Mouse (Mus musculus) lung, adult 2 months (tissue): ENCODE results near the gene Endog. TPM values are rescaled to one million over a fixed set of nuclear protein-coding genes. Genes with fewer than 3 reads are reported as not detected.
"Not testable (repeated sequence)": the region's sequence is repeated elsewhere in the genome, so short reads cannot be mapped to it uniquely, and the experiment has no call there.

Experiments used
- DNase-seq: peaks from one replicate; pipeline ENCODE4 v3.0.0; 2022
- H3K4me1 ChIP-seq: fragments of 200-500 bp; 2 replicates; pipeline ENCODE4 v1.6.1; 2011; ENCODE audit warnings: low read length; ENCODE audit not compliant: control insufficient read depth, insufficient read depth
- H3K4me3 ChIP-seq: fragments of 200-500 bp; replicated peaks from 2 replicates; pipeline ENCODE3; 2011; ENCODE audit warnings: low read depth, mild to moderate bottlenecking, control low read depth, low read length; ENCODE audit errors: extremely low read depth
- CTCF ChIP-seq: fragments of 200-500 bp; IDR thresholded peaks from 2 replicates; pipeline ENCODE4 v1.5.1; 2011; ENCODE audit warnings: mild to moderate bottlenecking, low read length, control low read depth; ENCODE audit not compliant: insufficient read depth
- POLR2A ChIP-seq: fragments of 200-500 bp; IDR thresholded peaks from 2 replicates; pipeline ENCODE4 v1.6.1; 2011; ENCODE audit warnings: low read depth, mild to moderate bottlenecking, control low read depth, low read length, borderline replicate concordance; ENCODE audit errors: extremely low read depth
- WGBS: fragments of 180-500 bp; shearing (Covaris S2); methylation state at CpG from one replicate; pipeline ENCODE4 v1.1.7; 2018; 5-methylcytosine and 5-hydroxymethylcytosine counted together
- polyA plus RNA-seq: library from polyadenylated mRNA; depleted of rRNA; stranded (reverse); fragments of >200 nt; gene quantifications from 2 replicates; pipeline ENCODE4 v1.2.3, GENCODE M21; 2012

Endog gene
- polyA plus RNA-seq, 1 experiment = 58.1 TPM

DNA sequence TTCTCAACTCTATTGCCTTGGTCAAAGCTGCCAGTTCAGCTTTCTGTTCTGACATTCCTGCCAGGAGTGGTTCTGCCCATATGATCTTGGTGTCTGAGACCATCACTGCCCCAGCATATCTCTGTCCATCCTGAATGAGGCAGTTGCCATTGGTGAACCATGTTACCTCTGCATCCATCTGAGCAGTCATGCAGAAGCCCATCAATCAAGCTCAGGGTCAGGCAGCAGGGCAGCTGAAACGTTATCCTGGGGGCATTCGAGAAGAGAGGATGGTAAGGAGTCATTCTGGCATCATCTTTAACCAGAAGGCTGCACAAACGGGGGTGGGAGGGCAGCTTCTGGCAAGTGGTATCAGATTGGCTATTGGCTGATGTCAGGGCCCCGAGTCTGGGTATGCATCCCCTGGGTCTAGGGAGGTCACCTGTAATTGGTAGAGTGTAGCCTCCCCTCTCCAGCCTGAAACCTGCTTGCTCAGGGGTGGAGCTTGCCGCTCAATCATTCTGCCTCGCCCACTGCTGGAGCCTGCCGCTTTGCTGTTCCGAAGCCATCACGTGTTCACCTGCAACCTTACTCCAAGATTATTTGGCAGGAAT is 6.9 kb upstream of the Endog start:
- TF ChIP-seq POLR2A (no peak), CTCF (no peak)
- WGBS = 44% methylated on average over 9 of the region's 9 CpGs
- Histone ChIP-seq H3K4me1 (no peaks in the 10 kb centered on the region), H3K4me3 (no peak overlapping the region)
- DNase-seq = no peak

DNA sequence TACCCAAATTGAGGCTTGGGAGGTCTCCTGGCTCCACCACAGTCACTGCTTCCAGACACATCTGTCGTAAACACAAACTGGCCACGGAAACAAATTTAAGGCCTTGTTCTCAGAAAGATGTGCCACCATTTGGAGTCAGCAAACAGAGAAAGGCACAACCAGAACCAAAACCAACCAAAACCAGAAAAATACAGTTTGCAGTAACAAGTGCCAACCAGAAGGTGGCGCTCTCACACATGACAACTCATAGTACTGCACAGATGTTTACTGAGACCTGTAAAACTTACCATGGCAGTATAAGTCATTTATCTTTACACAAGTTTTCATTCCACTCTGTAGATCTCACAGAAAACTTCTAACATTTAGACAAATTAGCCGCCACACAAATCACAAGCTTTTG is 4.6 kb upstream of the Endog start:
- H3K4me1 ChIP-seq = peaks cover 2% of the 10 kb centered on the region; the same call in 1 of the 2 replicates
- no peak for TF ChIP-seq CTCF
- TF ChIP-seq POLR2A = no peak
- H3K4me3 ChIP-seq = no peak overlapping the region
- WGBS = 59% methylated on average over 4 of the region's 4 CpGs
- no peak for DNase-seq

DNA sequence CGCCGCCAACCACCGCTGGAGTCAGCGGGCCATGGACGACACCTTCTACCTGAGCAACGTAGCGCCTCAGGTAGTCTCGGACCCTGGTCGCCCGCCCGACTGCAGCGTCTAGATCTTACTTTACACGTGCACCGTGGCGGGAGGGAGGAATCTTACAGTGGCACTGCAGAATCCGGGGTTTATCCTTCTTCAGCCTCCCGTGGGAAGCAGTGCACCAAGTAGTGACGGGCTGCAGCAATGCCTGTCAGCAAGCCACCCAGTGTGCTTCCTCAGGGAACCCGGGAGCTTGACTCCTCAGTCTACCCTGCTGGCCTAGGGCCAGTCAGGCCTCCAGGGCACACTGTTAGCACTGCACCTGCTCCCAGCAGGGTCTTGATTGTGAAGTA is 697 bp downstream of the Endog start:
- H3K4me3 ChIP-seq = peak overlapping the region; percentile 70
- DNase-seq = no peak
- peaks cover 6% of the 10 kb centered on the region for H3K4me1 ChIP-seq
- TF ChIP-seq POLR2A = no peak
- no peak for TF ChIP-seq CTCF
- 2% methylated on average over 19 of the region's 19 CpGs for WGBS

DNA sequence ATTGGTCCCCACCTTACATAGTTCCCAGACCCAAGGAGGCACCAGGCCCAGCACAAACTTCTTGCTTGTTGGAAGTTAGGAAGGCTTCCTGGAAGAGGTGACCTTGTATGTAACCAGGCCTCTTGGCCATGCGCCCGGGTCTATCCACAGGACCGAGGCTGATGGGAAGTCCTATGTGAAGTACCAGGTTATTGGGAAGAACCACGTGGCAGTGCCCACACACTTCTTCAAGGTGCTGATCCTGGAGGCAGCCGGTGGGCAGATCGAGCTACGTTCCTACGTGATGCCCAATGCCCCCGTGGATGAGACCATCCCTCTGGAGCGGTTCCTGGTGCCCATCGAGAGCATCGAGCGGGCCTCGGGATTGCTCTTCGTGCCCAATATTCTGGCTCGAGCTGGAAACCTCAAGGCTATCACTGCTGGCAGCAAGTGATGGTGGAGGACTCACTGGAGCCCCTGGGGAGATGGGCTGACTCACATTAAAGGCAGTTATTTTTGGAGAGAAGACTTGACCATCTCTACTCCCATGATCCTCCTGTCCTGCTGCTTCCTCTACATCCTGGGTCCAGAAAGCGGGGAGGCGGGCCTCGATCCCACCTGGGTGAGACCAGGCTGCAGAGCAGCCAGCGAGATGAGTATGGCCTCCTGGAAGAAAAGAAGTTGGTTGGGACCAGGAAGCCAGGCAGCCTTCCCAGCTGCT is 2.4 kb downstream of the Endog start:
- WGBS = 91% methylated on average over 20 of the region's 20 CpGs
- Histone ChIP-seq H3K4me3 (no peak overlapping the region), H3K4me1 (peaks cover 13% of the 10 kb centered on the region)
- TF ChIP-seq CTCF = no peak
- TF ChIP-seq POLR2A = no peak
- no peak for DNase-seq

DNA sequence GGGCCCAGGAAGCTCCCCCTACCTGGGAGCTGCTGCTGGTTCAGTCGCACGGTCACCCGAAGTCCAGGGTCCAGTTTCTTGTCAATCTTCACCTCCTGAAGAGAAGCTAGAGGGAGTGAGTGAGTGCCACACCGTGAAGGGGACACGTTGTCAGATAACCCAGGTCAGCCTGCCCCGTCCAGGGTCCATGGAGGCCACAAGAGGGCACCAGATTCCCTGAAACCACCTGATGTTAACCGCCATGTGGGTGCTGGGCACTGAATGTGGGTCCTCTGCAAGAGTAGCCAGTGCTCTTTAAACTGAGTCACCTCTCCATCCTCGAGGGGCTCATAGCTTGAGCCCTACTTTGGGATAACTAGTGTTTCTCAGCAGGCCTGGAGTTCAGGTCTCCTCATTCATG is 4.6 kb downstream of the Endog start:
- 91% methylated on average over 8 of the region's 8 CpGs for WGBS
- DNase-seq = no peak
- 0 out of 2 replicates have a peak, but pooled peaks have one; percentile 0 for TF ChIP-seq CTCF
- TF ChIP-seq POLR2A = no peak

DNA sequence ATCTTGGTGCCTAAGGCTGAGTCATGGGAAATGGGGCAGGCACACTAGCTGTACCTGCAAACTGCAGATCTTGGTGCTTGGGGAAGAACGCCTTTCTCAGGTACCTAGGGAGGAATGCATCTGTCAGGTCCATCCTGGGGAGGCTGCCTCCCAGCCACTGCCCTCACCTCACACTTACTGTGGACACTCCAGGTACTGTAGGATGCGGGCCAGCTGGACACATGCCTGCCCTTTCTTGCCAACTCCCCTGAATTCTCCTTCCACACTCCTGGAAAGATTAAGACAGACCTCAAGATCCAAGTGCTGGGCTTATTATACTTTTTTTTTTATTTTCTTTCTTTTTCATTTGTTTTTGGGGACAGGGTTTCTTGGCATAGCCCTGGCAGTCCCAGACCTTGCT is 5.3 kb downstream of the Endog start:
- no peak for DNase-seq
- peaks cover 11% of the 10 kb centered on the region for H3K4me1 ChIP-seq
- TF ChIP-seq POLR2A (no peak), CTCF (no peak)
- 98% methylated on average over 2 of the region's 2 CpGs for WGBS
- H3K4me3 ChIP-seq = no peak overlapping the region

More for the DNA sequence above, 4.6 kb downstream of the Endog start:
- peaks cover 13% of the 10 kb centered on the region for H3K4me1 ChIP-seq
- no peak overlapping the region for H3K4me3 ChIP-seq

DNA sequence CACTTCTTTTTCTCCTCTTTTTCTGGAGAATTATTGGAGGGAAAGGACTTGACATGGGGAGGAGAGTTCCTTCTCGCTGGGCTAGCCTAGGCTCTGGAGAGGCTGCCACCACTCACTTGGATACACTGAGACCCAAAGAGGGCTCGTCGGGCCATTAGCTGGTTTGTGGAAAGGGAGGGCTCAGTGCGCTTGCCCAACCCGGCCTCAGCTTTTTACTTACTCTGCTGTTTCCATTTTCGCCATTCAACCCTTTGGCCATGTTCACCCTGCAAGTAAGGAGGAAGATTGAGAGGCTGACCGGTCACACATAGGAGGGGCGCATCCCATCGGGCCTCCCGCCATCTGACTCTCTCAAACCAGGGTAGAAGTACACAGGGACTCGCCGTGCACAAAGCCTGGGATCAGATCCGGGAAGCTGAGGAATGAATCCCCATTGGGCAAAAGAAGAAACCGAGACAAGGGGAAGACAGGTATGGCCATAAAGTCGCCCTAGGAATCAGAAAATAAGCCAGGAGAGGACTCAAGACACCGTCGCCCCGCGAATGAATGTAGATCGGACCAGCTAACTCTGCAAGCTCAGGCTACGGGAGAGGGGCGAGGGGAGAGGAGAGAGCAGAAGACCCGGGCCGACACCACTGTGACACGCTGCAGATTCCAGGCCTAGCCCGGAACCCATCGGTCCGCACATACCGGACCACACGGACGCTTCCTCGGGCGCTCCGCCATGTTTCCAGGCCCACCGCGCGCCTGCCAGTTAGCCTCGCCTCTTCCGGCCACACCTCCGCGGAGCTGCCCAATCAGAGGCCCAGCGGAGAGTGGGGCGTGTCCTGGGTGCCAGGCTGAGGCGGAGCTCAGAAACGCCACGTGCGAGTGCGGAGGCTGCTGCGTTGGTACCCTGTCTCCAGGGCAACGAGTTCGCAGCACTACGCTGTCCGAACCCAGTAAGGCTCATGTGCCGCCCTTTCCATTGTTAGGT is 6.7 kb downstream of the Endog start, which contains the start of gene Spout1:
Gene Spout1 (minus strand): TSS at position 760 of the 976 bp plus-strand sequence.
- Histone ChIP-seq H3K4me3 (peak within 1 kb of the TSS; percentile 67), H3K4me1 (peaks cover 6% of the 10 kb centered on the region)
- DNase-seq = peak; percentile 93
- WGBS = 2% methylated on average over 54 of the region's 54 CpGs
- TF ChIP-seq POLR2A (peak; percentile 68; the same call in 1 of the 2 replicates), CTCF (no peak)

DNA sequence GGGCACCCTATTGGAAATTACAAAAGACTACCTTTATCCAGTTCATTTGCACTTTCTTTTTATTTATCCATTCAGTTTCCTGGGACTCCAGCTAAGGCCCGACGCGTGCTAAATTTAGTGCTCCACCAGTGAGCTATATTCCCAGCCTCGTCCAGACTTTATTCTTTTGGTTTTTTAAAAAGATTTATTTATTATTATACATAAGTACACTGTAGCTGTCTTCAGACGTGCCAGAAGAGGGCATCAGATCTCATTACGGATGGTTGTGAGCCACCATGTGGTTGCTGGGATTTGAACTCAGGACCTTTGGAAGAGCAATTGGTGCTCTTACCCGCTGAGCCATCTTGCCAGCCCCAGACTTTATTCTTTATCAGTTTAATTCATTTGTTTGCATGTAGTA is 7.4 kb downstream of the Endog start:
- WGBS = 49% methylated on average over 7 of the region's 7 CpGs
- DNase-seq, H3K4me3 ChIP-seq, H3K4me1 ChIP-seq: not testable (repeated sequence)

DNA sequence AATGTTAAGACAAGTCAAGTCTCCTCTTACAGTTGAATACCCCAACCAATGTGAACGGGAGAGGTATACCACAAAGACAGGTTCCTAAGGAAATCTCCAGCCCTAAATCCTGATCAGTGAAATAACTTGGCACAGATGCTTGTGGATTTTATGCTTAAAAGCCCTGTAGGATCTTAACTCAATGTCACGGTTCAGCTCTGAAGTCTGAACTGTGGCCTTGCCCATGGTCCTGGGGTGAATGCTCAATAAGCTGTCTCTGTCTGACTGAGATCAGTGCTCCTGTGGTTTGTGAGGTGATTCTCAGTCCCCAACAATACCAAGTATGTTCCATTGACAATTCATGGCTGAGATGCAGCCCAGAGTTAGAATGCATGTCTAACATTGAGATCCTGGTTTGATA is 11.1 kb downstream of the Endog start:
- Histone ChIP-seq H3K4me3 (no peak overlapping the region), H3K4me1 (peaks cover 4% of the 10 kb centered on the region)
- DNase-seq = no peak
- WGBS = 89% methylated on average over 2 of the region's 2 CpGs
- no peak for TF ChIP-seq CTCF
